Mouse (Mus musculus) brain, adult 2 months (tissue): ENCODE measurements around the gene Msrb3.
"Not testable (repeated sequence)": the region's sequence is repeated elsewhere in the genome, so short reads cannot be mapped to it uniquely, and the experiment has no call there.

Source experiments
- DNase-seq: peaks from one replicate; pipeline ENCODE4 v3.0.0; 2011; ENCODE audit warnings: low read depth, low spot score

The Msrb3 gene

GRCm38 (mm10) chr10:120751295-120751722, 147.6 kb downstream of the Msrb3 start:
- peak; percentile 31 for DNase-seq

GRCm38 (mm10) chr10:120749556-120749955, 149.3 kb downstream of the Msrb3 start:
- DNase-seq = not testable (repeated sequence)

DNA sequence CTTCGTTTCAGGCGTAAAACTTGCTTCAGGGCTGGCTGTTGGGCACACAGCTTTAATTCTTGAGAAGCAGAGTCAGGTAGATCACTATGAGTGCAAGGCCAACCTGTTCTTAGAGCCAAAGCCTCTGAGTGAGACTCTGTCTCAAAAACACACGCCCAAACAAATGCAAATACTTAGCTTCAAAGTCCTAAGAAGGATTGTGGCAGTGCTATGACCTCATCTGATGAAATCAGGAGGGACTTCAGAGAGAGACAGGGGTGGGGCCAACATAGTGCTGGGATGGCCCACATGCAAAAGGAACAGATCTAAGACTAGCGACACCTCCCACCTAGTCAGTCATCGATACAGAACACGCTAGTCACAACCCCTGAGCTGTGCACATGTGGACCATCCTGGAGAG, 150.7 kb downstream of the Msrb3 start:
- no peak for DNase-seq

DNA sequence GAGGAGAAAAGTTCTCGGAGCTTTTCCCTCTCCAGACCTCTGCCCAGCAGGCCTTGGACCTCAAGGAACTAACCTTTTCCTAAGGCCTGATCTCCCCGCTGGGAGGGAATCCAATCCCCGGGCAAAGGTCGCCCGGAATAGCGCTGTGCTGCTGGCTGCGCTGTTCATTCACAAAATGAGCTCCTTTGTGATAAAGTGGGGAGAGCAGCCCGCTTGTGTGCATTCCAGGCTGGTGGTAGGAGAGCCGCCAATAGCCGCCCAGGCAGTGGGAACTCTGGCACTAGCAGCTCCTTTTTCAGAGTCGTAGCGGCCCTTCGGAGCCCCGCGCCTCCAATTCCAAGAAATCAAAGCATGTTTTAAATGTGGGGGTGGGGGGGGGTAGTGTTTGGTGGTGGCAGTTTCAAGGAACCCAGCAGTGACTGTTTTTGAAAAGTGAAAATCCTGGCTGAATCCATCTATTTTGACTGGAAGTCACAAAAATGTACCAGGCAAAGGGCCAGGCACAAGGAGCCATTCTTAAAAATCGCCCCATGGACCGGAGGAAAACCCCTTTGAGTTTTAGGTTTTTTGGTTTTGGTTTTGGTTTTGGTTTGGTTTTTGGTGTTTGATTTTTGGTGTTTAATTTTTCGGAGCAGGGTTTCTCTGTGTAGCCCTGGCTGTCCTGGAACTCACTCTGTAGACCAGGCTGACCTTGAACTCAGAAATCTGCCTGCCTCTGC, 153.6 kb downstream of the Msrb3 start:
- DNase-seq = peak; percentile 47

DNA sequence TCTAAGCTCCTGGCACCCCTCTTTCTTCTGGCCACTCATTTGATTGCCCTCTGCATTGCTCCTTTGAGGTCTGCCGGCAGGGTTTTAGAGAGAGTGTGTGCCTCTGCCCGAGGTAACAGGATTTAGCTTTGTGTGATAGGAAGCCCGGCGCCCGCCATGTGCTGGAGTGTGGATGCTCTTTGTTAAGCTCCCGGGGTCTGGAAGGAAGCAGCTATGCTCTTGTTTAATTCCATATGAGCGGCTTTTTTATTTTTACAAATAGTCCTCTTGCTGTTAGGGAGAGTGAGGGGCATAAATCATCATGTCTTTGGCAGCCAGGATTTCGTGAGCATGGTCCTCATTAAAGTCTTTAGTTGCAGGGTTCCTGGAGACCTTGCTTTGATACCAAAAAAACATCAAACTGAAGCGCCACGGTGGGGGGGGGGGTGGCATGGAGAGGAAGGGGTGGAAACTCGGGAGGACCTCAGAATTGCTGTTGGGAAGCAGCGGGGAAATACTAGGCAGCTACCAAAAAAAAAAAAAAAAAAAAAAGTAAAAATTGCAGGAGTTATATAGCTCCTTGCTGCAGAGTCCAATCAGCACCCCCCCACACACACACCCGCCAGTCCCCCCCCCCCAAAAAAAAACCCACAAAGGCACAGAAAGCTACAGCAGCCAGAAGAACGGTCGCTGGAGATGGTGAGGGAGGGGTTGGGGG, 154.3 kb downstream of the Msrb3 start:
- DNase-seq = no peak

DNA sequence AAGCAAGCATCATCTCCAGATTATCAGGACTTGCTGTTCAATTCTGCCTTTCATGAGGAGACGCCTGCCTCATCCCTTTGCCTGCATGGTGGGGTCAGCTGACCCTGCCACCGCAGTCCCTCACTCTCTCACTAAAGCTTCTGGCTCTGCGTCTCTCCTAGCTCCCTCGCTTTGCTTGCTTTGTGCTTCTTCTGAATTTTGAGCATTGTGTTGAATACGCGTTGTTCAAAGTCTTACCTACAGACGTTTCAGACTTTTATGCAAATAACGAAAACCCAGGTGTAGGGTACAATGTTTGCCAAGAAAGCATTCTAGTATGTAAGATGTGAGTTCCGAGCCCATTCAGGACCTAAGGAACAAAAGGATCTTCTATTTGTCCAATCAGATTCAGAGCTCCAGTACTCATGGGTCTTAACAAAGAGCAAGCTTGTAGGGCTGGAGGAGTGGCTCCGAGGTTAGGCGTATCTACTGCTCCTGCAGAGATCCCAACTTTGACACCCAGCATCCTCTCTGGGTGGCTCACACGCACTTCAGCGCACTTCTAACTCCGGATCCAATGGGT, 162.3 kb downstream of the Msrb3 start:
- DNase-seq = no peak

DNA sequence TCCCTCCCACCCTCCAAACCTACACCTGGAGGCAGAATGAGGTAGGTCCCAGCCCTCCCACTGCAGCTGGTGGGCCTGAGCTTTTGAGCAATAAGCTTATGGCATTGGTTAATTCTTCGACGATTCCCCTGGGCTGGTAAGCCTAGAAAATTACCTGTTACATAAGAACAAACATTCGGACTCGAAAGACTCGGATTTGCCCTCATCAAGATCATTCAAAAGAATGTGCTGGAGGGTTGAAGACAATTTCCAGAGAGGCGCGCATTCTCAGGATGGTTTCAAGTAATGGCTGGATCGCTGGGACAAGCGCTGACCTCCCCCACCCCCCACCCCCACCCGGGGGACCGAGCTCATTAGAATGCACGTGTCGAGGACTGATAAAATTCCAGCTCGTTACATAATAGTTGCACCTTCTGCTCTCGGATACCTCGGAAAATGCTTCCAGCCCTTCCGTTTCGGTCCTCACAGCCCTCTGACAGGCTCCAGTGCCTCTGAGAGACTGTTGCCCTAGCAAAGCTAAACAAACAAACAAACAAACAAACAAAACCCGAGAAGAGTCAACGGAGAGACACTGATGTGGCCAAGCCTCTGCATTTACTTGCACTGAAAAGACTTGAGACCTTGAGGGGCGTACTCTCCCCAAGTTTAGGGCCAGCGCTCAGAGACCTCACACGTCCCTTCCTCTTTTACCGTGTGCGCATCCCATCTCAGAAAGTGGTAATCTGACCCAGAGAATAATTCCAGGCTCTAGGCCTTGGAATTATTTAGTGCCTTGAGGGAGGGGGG, 163.0 kb downstream of the Msrb3 start:
- DNase-seq = no peak

GRCm38 (mm10) chr10:120734364-120734763, 164.5 kb downstream of the Msrb3 start:
- no peak for DNase-seq
